Mouse (Mus musculus) adrenal gland, postnatal 25 days (tissue): ENCODE measurements at regions not wholly inside any gene's neighbourhood (a gene's known extent, or its start where the extent isn't known, plus 50 kb on each side); places are given as distances from the start of the nearest gene placed in this dataset.
A peak's percentile ranks its signal among the peaks of the same experiment; 100 is the strongest.

Experiments
- DNase-seq: peaks from one replicate; pipeline ENCODE4 v3.0.0; 2021; ENCODE audit warnings: mixed read lengths

GRCm38 (mm10) chr10:87999617-88000330 is 91.1 kb upstream of the Pmch start:
- DNase-seq = peak; percentile 19

- DNase-seq = no peak
Measured at GRCm38 (mm10) chr10:88008679-88009078, 82.2 kb upstream of the Pmch start.

- no peak for DNase-seq
Measured at GRCm38 (mm10) chr10:88010866-88011265, 80.0 kb upstream of the Pmch start.

GRCm38 (mm10) chr10:88031978-88032377 is 58.9 kb upstream of the Pmch start:
- DNase-seq = no peak
